In the genomic region with DNA sequence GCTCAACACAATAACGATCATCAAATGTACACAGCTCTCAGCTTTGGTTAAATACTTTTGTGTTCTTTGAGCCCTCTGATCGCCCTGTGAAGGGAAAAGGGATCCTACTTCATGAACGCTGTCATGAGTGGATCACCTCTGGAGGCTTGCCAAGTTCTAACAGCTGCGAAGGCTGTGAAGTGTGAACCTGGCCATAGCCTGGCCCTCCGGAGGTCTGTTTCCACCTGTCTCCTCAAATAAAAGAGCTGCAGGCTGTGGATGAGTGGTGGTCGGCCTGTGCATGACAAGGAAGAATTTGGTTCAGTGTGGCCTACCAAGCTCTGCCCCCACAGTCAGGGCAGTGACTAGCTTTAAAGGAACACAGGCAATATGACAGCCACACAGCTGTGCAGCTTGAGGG, we compare ENCODE assay signal across 24 mouse cellular contexts.
DNase-seq lines count a peak whose midpoint lies in the region; ATAC-seq lines count a peak whose summit lies in the region.
"Had no signal": no experiment of that assay in that cellular context is flagged by ENCODE, and none has a peak within 500 bp of the region (broad histone marks: within the 10 kb centered on the region; RNA-seq: fewer than 3 reads in every experiment).

No protein-coding gene starts in this region.

- no peak overlapping the region for H3K4me3 ChIP-seq in hindbrain, embryonic 16.5 days (ENCODE audit: low read length)
- no peak overlapping the region for H3K4me3 ChIP-seq in hindbrain, embryonic 14.5 days (replicated peaks; ENCODE audit: low read length)
- H3K4me3 ChIP-seq in lung, embryonic 16.5 days (ENCODE audit: low read length) = no peak overlapping the region
- H3K4me3 ChIP-seq in limb, embryonic 12.5 days (replicated peaks) = no peak overlapping the region
- H3K4me3 ChIP-seq: hindbrain, embryonic 15.5 days; limb, embryonic 15.5 days; midbrain, embryonic 13.5 days had no signal

- no peak overlapping the region for H3K9ac ChIP-seq in hindbrain, embryonic 16.5 days (ENCODE audit: low read depth, low read length)
- H3K9ac ChIP-seq in hindbrain, embryonic 14.5 days = no peak overlapping the region
- H3K9ac ChIP-seq in lung, embryonic 16.5 days (ENCODE audit: low read length) = no peak overlapping the region
- no peak overlapping the region for H3K9ac ChIP-seq in limb, embryonic 12.5 days (replicated peaks)
- H3K9ac ChIP-seq: hindbrain, embryonic 15.5 days; limb, embryonic 15.5 days; liver, embryonic 14.5 days; midbrain, embryonic 13.5 days had no signal

- peak; percentile 39 to 58 for DNase-seq in cerebellum, postnatal 10 days
- no peak for DNase-seq in cerebellum, postnatal 36 days
- no peak for DNase-seq in hindbrain, embryonic 14.5 days (ENCODE audit: low spot score)
- no peak for DNase-seq in lung, adult 18-20 months
- DNase-seq: adrenal gland, adult 8-10 months; cerebellum, adult 18-20 months; cerebellum, postnatal 25 days; embryo, embryonic 11 days; kidney, adult 9 months; kidney, postnatal 36 days; layer of hippocampus, postnatal 36 days; right cerebral cortex, postnatal 25 days; spleen, adult 18-20 months; thymus, postnatal 14 days had no signal

- no peaks in the 10 kb centered on the region for H3K9me3 ChIP-seq in hindbrain, embryonic 16.5 days (ENCODE audit: control insufficient read depth, low read length)
- H3K9me3 ChIP-seq in hindbrain, embryonic 14.5 days (ENCODE audit: control insufficient read depth, low read length) = no peaks in the 10 kb centered on the region
- H3K9me3 ChIP-seq in lung, embryonic 16.5 days (ENCODE audit: control insufficient read depth, low read length) = no peaks in the 10 kb centered on the region
- peaks cover 3% of the 10 kb centered on the region; the same call in 1 of the 2 replicates for H3K9me3 ChIP-seq in limb, embryonic 12.5 days
- H3K9me3 ChIP-seq: hindbrain, embryonic 15.5 days; limb, embryonic 15.5 days; midbrain, embryonic 13.5 days had no signal

- no peaks in the 10 kb centered on the region for H3K4me1 ChIP-seq in hindbrain, embryonic 16.5 days (ENCODE audit: control insufficient read depth, insufficient read depth, low read depth, low read length)
- no peaks in the 10 kb centered on the region for H3K4me1 ChIP-seq in hindbrain, embryonic 14.5 days (replicated peaks; ENCODE audit: control insufficient read depth, insufficient read depth, low read length)
- H3K4me1 ChIP-seq in lung, embryonic 16.5 days (replicated peaks; ENCODE audit: control insufficient read depth, insufficient read depth, low read length) = peaks cover 9% of the 10 kb centered on the region
- peaks cover 24% of the 10 kb centered on the region for H3K4me1 ChIP-seq in limb, embryonic 12.5 days (replicated peaks)
- H3K4me1 ChIP-seq: hindbrain, embryonic 15.5 days; midbrain, embryonic 13.5 days had no signal

- H3K27ac ChIP-seq in hindbrain, embryonic 16.5 days (ENCODE audit: low read depth, low read length) = no peak overlapping the region
- no peak overlapping the region for H3K27ac ChIP-seq in hindbrain, embryonic 14.5 days
- peak overlapping the region; percentile 13; the same call in 1 of the 2 replicates for H3K27ac ChIP-seq in lung, embryonic 16.5 days (ENCODE audit: low read length)
- peak overlapping the region; percentile 35; the same call in 1 of the 2 replicates for H3K27ac ChIP-seq in limb, embryonic 12.5 days
- H3K27ac ChIP-seq: hindbrain, embryonic 15.5 days; liver, embryonic 14.5 days; midbrain, embryonic 13.5 days had no signal

- WGBS in hindbrain, embryonic 16.5 days = 65% methylated on average over 6 of the region's 6 CpGs
- 75% methylated on average over 6 of the region's 6 CpGs for WGBS in hindbrain, embryonic 14.5 days
- 45% methylated on average over 6 of the region's 6 CpGs for WGBS in lung, embryonic 16.5 days
- 60% methylated on average over 6 of the region's 6 CpGs for WGBS in limb, embryonic 12.5 days

- H3K36me3 ChIP-seq in hindbrain, embryonic 16.5 days (ENCODE audit: control insufficient read depth, insufficient read depth, low read length) = no peaks in the 10 kb centered on the region
- no peaks in the 10 kb centered on the region for H3K36me3 ChIP-seq in hindbrain, embryonic 14.5 days (replicated peaks; ENCODE audit: control insufficient read depth, insufficient read depth)
- H3K36me3 ChIP-seq in lung, embryonic 16.5 days (ENCODE audit: control insufficient read depth, insufficient read depth, low read length) = no peaks in the 10 kb centered on the region
- no peaks in the 10 kb centered on the region for H3K36me3 ChIP-seq in limb, embryonic 12.5 days
- H3K36me3 ChIP-seq: hindbrain, embryonic 15.5 days; limb, embryonic 15.5 days; midbrain, embryonic 13.5 days had no signal

- no peak overlapping the region for H3K4me2 ChIP-seq in hindbrain, embryonic 16.5 days (ENCODE audit: low read length)
- H3K4me2 ChIP-seq in hindbrain, embryonic 14.5 days (replicated peaks) = no peak overlapping the region
- no peak overlapping the region for H3K4me2 ChIP-seq in lung, embryonic 16.5 days (ENCODE audit: low read depth, low read length)
- no peak overlapping the region; the same call in 1 of the 2 replicates for H3K4me2 ChIP-seq in limb, embryonic 12.5 days
- H3K4me2 ChIP-seq: heart, embryonic 11.5 days; hindbrain, embryonic 15.5 days; limb, embryonic 15.5 days; midbrain, embryonic 13.5 days had no signal

- peak; percentile 30; the same call in 1 of the 2 replicates for ATAC-seq in hindbrain, embryonic 16.5 days
- no peak for ATAC-seq in hindbrain, embryonic 14.5 days (ENCODE audit: low FRiP score)
- no peak for ATAC-seq in lung, embryonic 16.5 days (ENCODE audit: low read depth)
- peak; percentile 18; the same call in 1 of the 2 replicates for ATAC-seq in limb, embryonic 12.5 days (ENCODE audit: insufficient number of reproducible peaks, insufficient read depth, low FRiP score, low TSS enrichment, low read depth)
- ATAC-seq: activated CD4-positive, CD25-positive, alpha-beta regulatory T cell, adult 4 months; intestine, embryonic 16.5 days; midbrain, embryonic 13.5 days had no signal

- H3K27me3 ChIP-seq in hindbrain, embryonic 16.5 days (replicated peaks; ENCODE audit: control insufficient read depth, insufficient read depth, low read length) = no peaks in the 10 kb centered on the region
- H3K27me3 ChIP-seq in hindbrain, embryonic 14.5 days (ENCODE audit: control insufficient read depth, insufficient read depth, low read length) = no peaks in the 10 kb centered on the region
- no peaks in the 10 kb centered on the region for H3K27me3 ChIP-seq in lung, embryonic 16.5 days (ENCODE audit: control insufficient read depth, insufficient read depth, low read depth, low read length)
- H3K27me3 ChIP-seq in limb, embryonic 12.5 days = no peaks in the 10 kb centered on the region
- H3K27me3 ChIP-seq: hindbrain, embryonic 15.5 days; limb, embryonic 15.5 days; midbrain, embryonic 13.5 days had no signal

Comparison
In these comparisons a context has a peak if more than half of its experiments do, and no peak if none do; other contexts are left out.
1. DNase-seq: peak in cerebellum, postnatal 10 days (2 of 2); none in cerebellum, postnatal 36 days (0 of 2), hindbrain, embryonic 14.5 days (single experiment) and lung, adult 18-20 months (0 of 2).
2. ATAC-seq: peak in hindbrain, embryonic 16.5 days (single experiment) and limb, embryonic 12.5 days (single experiment); none in hindbrain, embryonic 14.5 days (single experiment) and lung, embryonic 16.5 days (single experiment).
3. H3K27ac ChIP-seq: peak in lung, embryonic 16.5 days (single experiment) and limb, embryonic 12.5 days (single experiment); none in hindbrain, embryonic 16.5 days (single experiment) and hindbrain, embryonic 14.5 days (single experiment).